Mouse (Mus musculus) natural killer cell, adult 2 months (primary cell): ENCODE data around the gene Dennd4c.
"Not testable (repeated sequence)": the region's sequence is repeated elsewhere in the genome, so short reads cannot be mapped to it uniquely, and the experiment has no call there.

Source experiments
- DNase-seq, 2 experiments: peaks; one replicate each; pipeline ENCODE4 v3.0.0; 2022; ENCODE audit warnings: low spot score in 2 of 2

The Dennd4c gene

GRCm38 (mm10) chr4:86777587-86777986 is 29.2 kb downstream of the Dennd4c start:
- DNase-seq = no peak

DNA sequence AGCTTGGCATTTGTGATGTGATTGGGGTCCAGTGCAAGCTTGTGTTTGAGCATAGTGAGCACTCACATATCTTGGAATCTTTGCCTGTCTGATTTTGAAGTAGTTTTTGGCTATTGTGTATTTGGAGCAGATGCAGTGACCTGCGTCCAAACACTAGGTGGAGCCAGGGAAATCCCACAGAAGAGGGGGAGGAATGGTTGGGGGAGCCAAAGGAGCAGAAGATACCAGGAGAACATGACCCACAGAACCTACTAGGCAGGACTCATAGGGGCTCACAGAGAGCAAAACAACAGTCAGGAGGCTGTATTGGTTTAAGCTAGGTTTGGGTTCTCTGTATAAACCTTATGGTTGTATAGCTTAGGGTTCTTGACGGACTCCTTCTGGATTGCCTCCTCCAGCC is 62.2 kb downstream of the Dennd4c start:
- no peak for DNase-seq

DNA sequence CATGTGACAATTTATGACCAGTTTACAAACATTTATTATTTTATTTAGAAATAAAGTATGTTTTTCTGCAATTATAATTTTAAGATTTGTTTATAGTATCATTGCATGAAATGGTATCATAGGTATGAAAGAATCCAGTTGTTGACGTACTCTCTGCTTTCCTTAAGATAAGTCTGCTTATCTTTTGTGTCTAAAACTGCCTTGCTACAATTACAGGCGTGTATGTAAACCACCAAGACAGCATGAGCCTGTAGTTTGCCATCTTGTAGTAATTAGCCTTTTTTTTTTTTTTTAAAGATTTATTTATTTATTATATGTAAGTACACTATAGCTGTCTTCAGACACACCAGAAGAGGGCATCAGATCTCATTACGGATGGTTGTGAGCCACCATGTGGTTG is 66.5 kb downstream of the Dennd4c start:
- DNase-seq = no peak

- peak; percentile 32 to 43 for DNase-seq
Measured at GRCm38 (mm10) chr4:86823169-86823568, 74.8 kb downstream of the Dennd4c start.

GRCm38 (mm10) chr4:86825143-86825542 is 76.8 kb downstream of the Dennd4c start:
- DNase-seq = no peak

- no peak for DNase-seq
Measured at GRCm38 (mm10) chr4:86831896-86832295, 83.5 kb downstream of the Dennd4c start.

- DNase-seq = not testable (repeated sequence)
Measured at GRCm38 (mm10) chr4:86841141-86841540, 92.8 kb downstream of the Dennd4c start.

DNA sequence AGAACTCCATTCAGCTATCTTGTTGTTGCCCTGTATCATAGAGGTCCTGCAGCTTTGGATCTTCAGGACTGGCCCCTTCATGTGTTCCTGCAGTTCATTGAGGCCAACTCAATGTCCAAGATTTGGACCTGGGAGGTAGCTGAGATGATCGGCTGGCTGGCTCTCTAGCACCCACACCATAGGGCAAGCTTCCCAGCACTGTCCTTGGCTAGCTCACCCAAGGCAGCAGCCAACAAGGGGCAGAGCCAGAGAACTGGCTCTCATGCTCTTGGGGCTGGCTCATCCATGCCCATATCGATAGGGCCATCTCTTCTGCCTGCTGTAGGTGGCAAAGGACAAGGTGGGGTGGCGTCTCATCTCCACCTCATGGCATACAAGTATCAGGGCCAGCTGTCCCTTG is 97.0 kb downstream of the Dennd4c start:
- no peak for DNase-seq

GRCm38 (mm10) chr4:86847246-86847645 is 98.9 kb downstream of the Dennd4c start:
- no peak for DNase-seq

DNA sequence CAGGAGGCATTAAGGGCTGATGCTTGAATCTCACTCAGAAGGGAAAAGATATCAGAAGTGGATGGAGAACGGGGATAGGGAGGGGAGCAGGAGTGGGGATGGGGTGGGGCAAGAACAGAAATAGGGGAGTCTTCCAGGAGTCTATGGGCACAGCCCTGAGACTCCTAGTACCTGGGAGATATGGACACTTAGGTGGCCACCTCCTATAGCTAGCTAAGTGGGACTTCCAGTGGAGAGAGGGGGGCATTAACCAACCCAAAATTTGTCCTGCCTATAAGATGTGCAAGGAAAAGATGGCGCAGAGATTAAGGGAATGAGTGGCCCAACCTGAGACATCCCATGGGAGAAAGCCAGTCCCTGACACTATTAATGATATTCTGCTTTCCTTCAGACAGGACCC is 103.0 kb downstream of the Dennd4c start:
- no peak for DNase-seq

GRCm38 (mm10) chr4:86852018-86852417 is 103.7 kb downstream of the Dennd4c start:
- DNase-seq = no peak

DNA sequence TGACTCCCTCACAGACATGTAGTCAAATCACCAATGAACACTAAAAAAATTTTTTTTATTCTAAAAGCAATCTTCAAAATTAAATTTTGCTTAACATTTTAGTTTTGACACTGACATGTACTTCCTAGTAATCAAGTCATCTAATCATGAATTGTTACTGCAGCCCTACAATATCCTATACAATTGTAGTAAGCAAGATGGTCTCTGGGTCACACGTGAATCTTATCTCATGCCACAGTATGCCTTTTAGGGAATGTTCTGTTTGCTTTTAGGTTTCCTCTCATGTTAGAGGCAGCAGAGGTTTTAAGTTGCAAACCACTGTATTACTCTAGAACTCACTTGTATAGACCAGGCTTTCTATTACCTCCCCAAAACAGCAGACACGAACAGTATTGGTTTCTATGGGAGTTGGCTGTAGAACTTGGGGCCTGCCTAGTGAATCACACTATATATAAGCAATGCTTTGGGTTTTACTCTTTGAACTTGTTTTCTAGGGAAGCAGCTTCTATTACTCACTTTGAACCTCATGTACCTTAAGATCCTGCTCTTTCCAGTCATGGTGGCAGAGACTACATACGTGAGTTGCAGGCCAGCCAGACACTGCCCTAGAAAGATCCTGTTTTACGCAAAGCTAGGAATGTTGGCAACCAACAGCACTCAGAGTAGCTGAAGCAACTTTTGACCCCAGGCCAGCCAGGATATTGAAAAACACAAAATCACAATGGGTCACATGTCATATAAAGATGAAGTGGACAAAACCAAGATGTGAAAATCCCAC is 104.6 kb downstream of the Dennd4c start:
- DNase-seq = no peak

- DNase-seq = no peak
Measured at GRCm38 (mm10) chr4:86856304-86857112, 108.2 kb downstream of the Dennd4c start.

DNA sequence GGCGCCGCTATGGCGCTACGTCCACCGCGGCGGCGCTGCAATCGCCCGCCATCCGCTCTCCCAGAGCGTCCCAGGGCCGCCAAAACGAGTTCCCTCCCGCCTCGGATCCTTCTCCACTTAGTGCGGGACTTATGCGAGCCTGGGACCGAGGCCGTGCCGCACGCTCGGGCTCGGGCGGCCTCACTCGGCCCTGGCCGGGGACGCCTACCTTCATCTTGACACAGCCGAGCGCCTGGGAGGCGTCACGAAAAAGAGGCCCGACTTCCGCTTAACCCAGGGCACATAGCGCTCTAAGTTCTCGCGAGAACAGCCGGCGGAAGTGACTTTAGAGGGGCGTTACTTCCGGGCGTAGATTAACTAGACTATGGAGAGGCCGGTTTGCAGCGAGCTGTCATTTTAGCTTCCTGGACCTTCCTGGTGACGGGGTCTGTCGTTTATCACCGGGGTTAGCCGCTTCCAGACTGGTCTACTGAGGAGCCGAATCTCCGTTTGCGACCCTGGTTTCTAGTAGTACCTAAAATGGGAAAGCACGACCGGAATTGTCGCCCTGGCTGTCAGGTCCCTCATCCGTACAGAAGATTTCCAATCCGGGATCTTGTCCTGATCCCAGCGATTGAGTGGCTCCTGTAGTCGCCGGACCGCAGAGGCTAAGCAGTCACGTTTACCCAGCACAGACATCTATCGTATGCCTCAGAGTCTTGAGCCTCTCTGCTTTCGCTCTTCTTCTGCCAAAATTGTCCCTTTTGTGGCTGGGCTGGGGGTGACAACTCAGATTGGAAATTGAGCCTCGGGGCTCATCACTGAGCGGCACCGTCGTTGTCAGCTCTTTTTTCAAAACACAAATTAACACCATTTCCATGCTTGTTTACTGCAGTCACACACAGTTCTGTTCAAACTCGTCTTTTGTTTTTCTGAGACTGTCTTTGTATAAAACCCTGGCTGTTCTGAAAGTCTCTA is 109.0 kb downstream of the Dennd4c start, which contains the start of gene Rps6:
Gene Rps6 (minus strand): TSS at position 300 of the 957 bp plus-strand sequence.
- DNase-seq = peak; percentile 96

DNA sequence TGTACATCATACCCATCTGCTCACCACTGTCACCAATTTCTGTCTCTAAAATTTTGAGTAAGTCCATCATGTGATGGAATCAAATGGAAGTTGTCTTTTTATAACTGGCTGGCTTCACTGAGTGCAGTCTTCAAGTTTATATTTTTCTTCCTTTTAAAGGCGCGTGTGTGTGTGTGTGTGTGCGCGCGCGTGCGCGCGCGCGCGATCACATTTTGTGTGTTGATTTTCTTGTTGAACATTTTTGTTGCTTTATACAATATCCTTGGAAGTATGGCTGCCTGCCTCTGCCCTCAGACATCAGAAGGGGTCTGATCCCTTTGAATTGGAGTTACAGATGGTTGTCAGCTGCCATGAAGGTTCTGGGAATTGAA is 109.7 kb downstream of the Dennd4c start:
- no peak for DNase-seq

DNA sequence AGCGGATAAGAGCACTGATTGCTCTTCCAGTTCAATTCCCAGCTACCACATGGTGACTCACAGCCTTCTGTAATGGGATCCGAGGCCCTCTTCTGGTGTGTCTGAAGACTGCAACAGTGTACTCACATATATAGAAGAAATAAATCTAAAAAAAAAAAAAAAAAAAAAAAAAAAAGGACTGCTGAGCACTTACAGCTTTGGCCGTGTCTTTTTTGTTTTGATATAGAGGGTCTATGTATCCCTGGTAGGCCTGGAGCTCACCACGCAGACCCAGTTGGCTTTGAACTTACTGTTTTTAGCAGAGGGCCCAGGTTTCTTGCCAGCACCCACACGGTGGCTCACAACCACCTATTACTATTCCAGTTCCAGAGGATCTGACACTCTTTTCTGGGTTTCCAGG is 115.7 kb downstream of the Dennd4c start:
- DNase-seq = no peak

GRCm38 (mm10) chr4:86871988-86872387 is 123.6 kb downstream of the Dennd4c start:
- DNase-seq = no peak

GRCm38 (mm10) chr4:86873072-86873471 is 124.7 kb downstream of the Dennd4c start:
- no peak for DNase-seq

DNA sequence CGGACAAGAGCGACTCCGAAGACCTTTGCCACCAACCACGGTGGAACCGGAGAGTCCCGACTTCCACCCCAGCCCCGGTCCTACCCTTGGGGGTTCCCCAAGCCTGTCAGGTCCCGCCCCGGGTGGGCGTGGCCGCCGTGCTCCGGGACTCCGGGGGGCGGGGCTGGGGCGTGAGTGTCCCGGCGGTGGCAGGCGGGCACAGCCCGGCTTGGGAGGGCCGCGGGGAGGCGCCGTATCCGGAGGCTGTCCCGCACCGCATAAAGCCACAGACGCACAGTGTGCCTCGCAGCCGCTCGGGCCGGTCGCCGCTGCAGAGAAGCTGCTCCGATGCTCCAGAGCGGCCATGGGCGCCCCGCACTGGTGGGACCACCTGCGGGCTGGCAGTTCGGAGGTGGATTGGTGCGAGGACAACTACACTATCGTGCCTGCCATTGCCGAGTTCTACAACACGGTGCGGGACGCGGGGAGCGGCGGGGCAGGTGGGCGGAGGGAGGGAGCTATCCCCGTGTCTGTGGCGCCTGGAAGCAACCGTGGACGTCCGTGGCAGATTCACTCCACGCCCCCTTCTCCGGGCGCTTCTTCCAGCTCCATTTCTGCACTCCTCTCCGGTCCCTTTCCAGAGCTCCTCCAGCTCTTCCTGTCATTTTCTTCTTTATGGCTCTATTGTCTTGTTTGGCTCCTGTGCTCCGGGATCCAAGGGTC is 125.9 kb downstream of the Dennd4c start, which contains the start of gene Acer2:
Gene Acer2 (plus strand): TSS at position 251 of the 702 bp plus-strand sequence.
- peak; percentile 88 to 90 for DNase-seq

- no peak for DNase-seq
Measured at GRCm38 (mm10) chr4:86879477-86879876, 131.1 kb downstream of the Dennd4c start.

- DNase-seq = no peak
Measured at GRCm38 (mm10) chr4:86881178-86881577, 132.8 kb downstream of the Dennd4c start.
